Comparison of ENCODE assay signal across 20 mouse cellular contexts in genomic region chr17:14659746-14660145, GRCm38 (mm10). TPM values are rescaled to one million over a fixed set of nuclear protein-coding genes. Genes with fewer than 3 reads are reported as not detected.
A peak's percentile ranks its signal among the peaks of the same experiment; 100 is the strongest.
DNase-seq lines count a peak whose midpoint lies in the region; ATAC-seq and TF ChIP-seq lines count a peak whose summit lies in the region.
"Had no signal": no experiment of that assay in that cellular context is flagged by ENCODE, and none has a peak within 500 bp of the region (broad histone marks: within the 10 kb centered on the region; RNA-seq: fewer than 3 reads in every experiment).

No protein-coding gene starts in this region.

- no peak overlapping the region for H3K4me3 ChIP-seq in myocyte
- H3K4me3 ChIP-seq: embryonic facial prominence, embryonic 13.5 days; forebrain, embryonic 12.5 days; heart, embryonic 15.5 days; hindbrain, embryonic 13.5 days; left cerebral cortex, adult 2 months; limb, embryonic 15.5 days had no signal

- TF ChIP-seq CTCF in Patski (IDR thresholded peaks at IDR 0.05) = no peak

- H3ac ChIP-seq in myocyte (ENCODE audit: control insufficient read depth, insufficient read length) = no peak overlapping the region

- in situ Hi-C loops in Patski (cut with MboI; ENCODE audit: low pct_unique_long_range_greater_than_20kb) = no loop called here

- no peaks in the 10 kb centered on the region for H3K36me3 ChIP-seq in myocyte (ENCODE audit: control insufficient read depth, insufficient read depth)
- H3K36me3 ChIP-seq: embryonic facial prominence, embryonic 13.5 days; forebrain, embryonic 12.5 days; heart, embryonic 15.5 days; hindbrain, embryonic 13.5 days; limb, embryonic 15.5 days had no signal

- POLR2A ChIA-PET in Patski (lab: Charles Lee) = no interaction called here

- no peaks in the 10 kb centered on the region for H3K27me3 ChIP-seq in Patski
- H3K27me3 ChIP-seq in myocyte (ENCODE audit: control insufficient read depth, insufficient read depth, insufficient read length) = no peaks in the 10 kb centered on the region
- H3K27me3 ChIP-seq: embryonic facial prominence, embryonic 13.5 days; forebrain, embryonic 12.5 days; heart, embryonic 15.5 days; hindbrain, embryonic 13.5 days; limb, embryonic 15.5 days had no signal

- no peaks in the 10 kb centered on the region for H3K79me2 ChIP-seq in myocyte (ENCODE audit: control insufficient read depth, insufficient read depth)

- CTCF ChIA-PET in Patski (lab: Charles Lee) = interaction anchor here (1.5 kb wide), 1 partner anchor 113 kb away, joined by 3 read pairs; no protein-coding TSS in a partner anchor

- no peak for TF ChIP-seq POLR2A in myocyte (IDR thresholded peaks at IDR 0.05; ENCODE audit: insufficient read length, low read depth)

- peak; percentile 36 for DNase-seq in heart, postnatal 4 days
- no peak for DNase-seq in heart, adult 11 months
- DNase-seq in right cerebral cortex, adult 18-20 months = peak; percentile 46
- no peak for DNase-seq in right cerebral cortex, postnatal 4 days
- no peak for DNase-seq in Patski (ENCODE audit: low read depth, low spot score)
- DNase-seq in embryo, embryonic 9.5 days (ENCODE audit: extremely low spot score) = no peak
- DNase-seq: adrenal gland, adult 2 months; cerebellum, adult 18-20 months; liver, postnatal 0 days; lung, postnatal 4 days had no signal

- peak; percentile 41 for ATAC-seq in Patski
- ATAC-seq: intestine, embryonic 16.5 days; liver, postnatal 0 days had no signal

- peak overlapping the region; percentile 37 for H3K4me2 ChIP-seq in myocyte (ENCODE audit: low read depth)
- H3K4me2 ChIP-seq: embryonic facial prominence, embryonic 13.5 days; forebrain, embryonic 12.5 days; heart, embryonic 15.5 days; hindbrain, embryonic 13.5 days; limb, embryonic 15.5 days; midbrain, embryonic 11.5 days had no signal

TF ChIP-seq in myocyte, 11 proteins besides CTCF, POLR2A, EP300 and RAD21:
- peak; percentile 66 for TF ChIP-seq USF1 (IDR thresholded peaks at IDR 0.05; ENCODE audit: low read depth)
- TF ChIP-seq POLR2AphosphoS2 (IDR thresholded peaks at IDR 0.05; ENCODE audit: insufficient read length, low read depth) = no peak

RNA-seq across cellular contexts. Expression of gene Thbs2, which starts 34.3 kb away (rescaled TPM):
- 10 to 100 TPM; 66.5 to 74.1 TPM for total RNA-seq in heart, postnatal 4 days (2021)
- polyA plus RNA-seq in Patski (2021) = 0.12 TPM
- 15.7 TPM for polyA plus RNA-seq in myocyte (2012; fragmentation: generic; extraction: Trizol)
- total RNA-seq: neutrophil, adult 5-6 weeks had no signal

Comparison
In these comparisons a context has a peak if more than half of its experiments do, and no peak if none do; other contexts are left out.
1. DNase-seq: peak in heart, postnatal 4 days (single experiment) and right cerebral cortex, adult 18-20 months (single experiment); none in heart, adult 11 months (single experiment), right cerebral cortex, postnatal 4 days (single experiment), Patski (single experiment) and embryo, embryonic 9.5 days (single experiment).
2. RNA of gene Thbs2, which starts 34.3 kb away (polyA plus RNA-seq): 15.7 TPM in myocyte (single experiment); 0.12 TPM in Patski (single experiment); every median in the first group is over 10 times any median in the second.